Mouse (Mus musculus) kidney, adult 9 months (tissue): ENCODE results near the gene Avil.

Experiments
- DNase-seq: peaks from one replicate; pipeline ENCODE4 v3.0.0; 2022

Gene Avil

DNA sequence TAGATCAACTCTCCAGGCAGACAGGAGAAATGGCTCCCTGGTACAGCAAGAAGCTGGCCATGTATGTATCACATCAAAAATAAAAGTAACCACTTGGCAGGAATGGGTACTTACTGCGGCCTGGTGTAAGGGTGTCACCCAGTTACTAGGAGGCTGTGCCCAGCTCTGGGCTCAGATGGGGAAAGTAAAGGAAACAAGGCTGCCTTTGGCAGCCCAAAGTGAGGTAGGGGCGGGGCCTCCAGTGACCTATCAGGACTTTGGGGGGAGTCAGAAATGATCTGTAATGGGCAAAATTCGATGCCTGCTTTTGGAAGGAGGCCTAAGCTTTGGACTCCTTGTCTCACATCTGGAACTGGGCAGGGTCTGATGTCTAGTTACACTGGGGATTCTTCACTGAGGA is 18.8 kb upstream of the Avil start:
- DNase-seq: peak; percentile 24

DNA sequence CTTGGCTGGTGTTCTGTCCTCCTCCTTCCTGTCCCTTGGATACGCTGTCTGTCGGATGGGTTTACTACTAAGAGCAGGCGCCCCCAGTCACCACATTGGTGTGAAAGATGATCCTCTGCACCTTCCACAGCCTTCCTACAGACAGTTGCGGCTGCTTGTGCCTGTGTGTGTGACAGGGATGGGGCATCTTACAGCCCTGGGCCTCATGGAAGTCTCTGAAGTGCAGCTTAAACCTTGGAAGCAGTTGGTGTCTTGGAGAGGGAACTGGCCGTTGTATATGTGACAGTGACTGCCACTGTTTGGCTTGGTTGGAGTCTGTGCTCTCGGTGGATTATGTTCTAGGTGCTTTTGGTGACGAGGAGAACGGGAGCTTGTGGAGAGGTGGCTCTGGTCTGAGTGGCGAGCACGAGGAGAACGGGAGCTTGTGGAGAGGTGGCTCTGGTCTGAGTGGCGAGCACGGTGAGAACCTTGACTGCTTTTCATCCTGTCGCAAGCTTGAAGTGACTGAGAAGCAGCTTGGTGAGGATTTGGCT is 17.2 kb upstream of the Avil start:
- DNase-seq: no peak

DNA sequence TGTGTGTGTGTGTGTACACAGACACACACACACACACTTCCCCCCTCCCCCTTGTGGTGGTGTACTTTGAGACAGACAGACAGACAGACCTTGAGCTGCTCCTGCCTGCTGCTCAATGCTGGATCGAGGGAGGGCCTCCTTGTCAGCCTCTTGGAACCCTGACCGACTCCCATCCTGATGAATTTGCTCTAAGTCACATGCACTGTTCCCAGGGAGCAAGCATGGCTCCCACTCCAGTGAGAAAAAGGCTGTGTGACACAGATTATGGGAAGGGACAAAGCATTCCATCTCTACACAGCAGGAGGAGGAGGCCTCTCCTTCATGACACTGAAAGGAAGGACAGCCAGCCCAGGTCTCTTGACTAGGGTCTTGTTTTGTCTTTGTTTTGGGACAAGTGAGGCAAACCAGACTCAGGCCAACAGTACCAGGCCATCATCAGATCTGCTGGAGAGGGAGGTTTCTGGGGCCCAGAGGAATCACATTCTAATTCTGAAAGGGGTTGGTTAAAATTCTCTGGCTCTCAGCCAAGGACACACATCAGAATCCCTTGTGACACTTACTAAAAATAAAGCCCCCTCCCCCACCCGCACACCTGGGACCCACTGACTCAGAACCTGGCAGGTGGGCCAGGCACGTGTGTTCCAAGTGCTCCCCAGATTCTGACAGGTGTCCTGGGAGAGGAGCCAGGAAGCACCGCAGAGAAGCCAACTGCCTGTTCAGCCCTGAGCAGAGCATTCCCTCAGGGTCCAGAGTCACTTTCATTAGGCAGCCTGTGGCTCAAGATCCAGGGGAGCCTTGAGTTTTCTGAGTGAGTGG is 16.1 kb upstream of the Avil start:
- DNase-seq: peak; percentile 71

DNA sequence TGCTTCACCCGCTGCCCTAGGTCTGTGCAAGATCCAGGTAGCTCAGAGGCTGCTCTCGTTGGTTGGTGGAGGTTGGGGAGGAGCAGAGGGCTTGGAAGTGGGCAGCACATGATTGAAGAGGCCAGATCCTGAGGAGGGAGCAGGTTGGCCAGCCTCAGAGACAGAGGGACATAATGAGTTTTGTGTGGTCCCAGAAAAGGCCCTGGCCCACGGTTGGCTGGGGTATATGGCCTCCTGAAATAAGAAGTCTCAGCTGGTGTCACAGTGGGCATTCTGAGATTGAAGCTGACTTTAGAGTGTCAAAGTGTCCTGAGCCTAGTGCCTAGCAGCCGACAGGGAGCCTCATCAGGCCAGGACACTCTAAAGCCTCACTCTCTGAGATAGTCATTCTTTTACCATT is 15.4 kb upstream of the Avil start:
- DNase-seq: no peak

DNA sequence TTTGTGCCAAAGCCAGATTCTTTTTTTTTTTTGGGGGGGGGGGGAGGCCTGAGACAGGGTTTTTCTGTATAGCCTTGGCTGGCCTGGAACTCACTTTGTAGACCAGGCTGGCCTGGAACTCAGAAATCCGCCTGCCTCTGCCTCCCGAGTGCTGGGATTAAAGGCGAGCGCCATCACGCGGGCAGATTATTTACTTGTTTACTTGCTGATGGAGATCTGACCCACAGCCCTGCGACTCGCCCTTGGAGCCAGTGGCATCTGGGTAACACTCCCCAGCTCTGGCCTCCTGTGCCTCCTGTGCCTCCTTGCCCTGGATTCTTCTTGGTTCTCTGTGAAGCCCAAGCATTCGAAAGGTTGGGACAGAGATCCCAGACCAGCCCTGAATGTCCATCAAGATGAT is 14.9 kb upstream of the Avil start:
- peak; percentile 31 for DNase-seq

DNA sequence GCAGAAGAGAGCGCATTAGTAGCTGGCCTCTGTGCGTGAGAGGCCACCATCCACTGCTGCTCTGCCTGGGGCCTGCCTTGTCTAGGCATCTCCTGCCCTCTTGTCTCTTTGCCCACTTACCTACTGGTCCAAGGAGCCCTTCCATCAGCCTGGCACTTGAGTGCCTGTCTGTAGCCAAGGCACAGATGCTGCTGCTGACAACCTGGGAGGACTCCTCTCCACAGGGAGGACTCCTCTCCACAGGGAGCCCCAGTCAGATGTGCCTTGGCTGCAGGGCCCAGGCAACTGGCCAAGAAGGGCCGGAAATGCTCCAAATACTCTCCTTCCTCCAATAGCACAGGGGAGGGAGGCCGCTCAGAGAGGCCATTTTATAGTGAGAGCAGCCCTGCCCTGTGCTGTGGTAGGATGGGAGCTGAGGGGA is 14.0 kb upstream of the Avil start:
- peak; percentile 90 for DNase-seq

DNA sequence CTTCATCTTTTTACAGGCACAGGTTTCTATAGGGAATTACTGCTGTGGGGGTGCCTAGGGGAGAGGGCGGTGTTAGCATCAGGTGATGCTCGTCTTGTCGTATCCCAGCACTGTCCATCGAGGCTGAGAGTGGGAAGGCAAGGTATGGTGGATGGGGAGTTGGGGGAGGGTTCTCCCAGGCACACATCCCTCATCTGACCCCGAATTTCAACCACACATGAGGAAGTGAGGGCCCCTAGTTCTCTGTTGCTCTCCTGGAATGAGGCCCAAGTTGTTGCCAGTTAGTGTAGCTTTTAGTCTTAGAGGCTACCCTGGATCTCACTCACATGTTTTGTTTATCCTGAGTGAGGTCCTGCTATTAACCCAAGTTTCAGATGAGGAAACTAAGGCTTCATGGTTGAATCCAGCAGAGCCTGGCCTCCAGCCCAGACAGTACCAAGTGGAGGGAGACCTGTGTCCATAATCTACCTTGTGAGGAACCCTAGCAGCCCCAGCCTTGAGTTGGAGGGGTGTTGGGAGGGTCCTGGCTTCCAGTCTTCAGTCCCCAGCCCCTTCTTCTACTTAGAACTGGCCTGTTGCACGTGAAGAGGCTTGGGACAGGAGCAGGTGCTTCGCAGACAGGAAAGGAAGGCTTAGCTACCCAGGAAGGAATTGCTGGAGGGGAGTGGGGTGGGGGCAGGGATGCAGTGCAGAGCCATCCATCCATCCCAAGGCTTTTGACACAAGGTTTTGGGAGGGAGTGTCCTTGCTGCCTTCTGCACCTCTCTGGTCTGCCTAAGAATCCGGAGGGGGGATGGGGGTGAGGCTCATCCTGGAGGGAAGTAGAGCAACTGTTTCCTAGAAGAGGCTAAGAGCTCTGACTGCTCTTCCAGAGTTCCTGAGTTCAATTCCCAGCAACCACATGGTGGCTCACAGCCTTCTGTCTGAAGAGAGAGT is 13.1 kb upstream of the Avil start:
- no peak for DNase-seq

DNA sequence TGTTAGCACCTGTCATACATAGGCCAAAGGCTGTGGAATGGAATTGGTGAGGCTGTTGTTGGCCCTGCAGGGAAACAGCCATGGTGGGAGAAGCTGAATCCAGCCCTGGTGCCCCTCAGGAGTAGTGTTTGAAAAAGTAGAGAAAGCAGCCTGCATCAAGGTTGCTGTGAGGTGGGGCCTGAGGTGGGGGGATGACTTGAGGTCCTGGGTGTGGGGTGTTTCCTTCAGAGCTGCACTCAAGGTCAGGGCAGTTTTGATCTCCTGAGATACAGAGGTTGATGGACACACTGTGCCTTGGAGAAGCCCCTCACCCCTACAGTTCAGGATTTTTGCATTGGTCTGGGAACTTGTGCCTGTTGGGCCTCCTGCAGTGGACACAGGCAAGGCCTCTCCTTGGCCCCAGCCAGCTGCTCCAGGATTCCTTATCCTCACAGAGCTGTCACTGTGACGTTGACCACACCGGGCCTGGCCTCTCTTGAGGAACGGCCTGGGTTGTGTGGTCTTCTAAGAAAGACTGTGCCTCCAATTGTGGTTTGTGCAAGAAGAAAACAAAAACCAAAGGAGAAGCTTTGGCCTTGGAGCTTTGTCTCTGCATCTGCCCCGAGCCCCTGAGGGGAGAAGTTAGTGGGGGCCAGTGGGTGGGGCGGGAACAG is 11.9 kb upstream of the Avil start:
- DNase-seq: no peak

DNA sequence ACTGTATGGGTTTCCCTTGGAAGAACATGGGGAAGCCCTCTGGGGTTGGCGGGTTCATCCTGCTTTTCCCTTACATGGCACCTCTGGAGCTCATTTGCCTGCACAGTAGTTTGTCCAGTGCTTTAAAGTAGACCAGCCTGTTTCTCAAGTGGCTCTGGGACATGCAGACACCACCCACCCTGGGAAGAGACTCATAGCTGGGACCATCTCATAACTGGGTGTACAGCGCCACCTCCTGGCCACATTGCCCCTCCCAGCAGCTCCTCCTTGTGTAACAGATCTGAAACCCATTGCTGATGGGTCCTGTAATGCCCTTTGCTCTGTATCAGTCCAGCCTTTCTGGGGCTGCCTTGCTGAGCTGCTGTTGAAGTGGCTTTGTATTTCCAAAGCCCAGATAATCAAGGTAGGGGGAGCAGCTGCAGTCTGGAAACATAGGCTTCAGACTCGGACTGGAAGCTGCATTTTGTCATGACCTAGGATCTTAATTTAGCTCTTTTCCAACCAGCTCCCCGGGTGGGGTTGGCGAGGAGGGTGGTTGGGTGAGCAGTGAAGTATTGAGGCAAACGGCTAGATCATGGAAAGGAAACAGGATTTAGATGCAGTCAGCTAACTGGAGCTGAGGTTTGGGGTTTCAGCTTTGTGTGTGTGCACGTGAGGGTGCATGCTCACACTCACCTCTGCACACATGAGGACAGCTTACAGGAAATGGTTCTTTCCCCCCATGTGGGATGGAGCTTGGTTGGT is 10.0 kb upstream of the Avil start:
- DNase-seq: peak; percentile 92

DNA sequence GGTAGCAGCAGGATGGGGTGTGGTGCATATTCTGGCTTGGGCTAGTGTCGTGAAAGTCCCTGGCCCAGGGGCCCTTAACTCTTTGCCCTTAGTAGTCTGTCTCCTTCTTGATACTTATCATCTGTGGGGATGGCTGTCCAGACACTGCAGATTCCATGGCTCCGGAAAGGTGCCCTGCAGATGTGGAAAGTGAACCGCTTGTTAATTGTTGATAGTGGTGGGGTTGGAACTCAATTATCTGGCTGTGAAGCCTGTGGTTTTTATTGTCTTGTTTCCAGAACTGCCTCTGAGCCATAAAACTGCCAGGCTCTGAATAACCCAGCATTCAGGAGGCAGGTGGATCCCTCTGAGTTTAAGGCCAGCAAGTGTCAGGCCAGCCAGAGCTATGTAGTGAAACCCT is 8.8 kb upstream of the Avil start:
- DNase-seq: no peak

DNA sequence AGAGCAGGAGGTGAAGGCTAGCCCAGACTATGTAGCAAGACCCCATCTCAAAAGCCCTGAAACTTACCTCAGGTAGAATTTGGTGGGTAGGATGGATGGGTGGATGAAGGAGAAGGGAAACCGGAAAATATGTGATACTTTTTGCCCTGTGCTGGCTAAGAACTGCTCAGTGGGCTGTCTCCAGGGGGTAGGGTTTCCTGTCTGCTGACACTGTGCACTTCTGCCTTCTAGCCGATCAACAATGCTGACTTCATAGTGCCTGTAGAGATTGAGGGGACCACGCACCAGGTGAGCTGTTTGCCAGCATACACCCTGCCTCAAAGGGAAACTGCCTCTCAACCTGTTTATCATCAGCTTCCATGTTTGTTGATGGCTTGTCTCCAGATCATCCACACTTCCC is 6.9 kb upstream of the Avil start:
- DNase-seq: no peak

DNA sequence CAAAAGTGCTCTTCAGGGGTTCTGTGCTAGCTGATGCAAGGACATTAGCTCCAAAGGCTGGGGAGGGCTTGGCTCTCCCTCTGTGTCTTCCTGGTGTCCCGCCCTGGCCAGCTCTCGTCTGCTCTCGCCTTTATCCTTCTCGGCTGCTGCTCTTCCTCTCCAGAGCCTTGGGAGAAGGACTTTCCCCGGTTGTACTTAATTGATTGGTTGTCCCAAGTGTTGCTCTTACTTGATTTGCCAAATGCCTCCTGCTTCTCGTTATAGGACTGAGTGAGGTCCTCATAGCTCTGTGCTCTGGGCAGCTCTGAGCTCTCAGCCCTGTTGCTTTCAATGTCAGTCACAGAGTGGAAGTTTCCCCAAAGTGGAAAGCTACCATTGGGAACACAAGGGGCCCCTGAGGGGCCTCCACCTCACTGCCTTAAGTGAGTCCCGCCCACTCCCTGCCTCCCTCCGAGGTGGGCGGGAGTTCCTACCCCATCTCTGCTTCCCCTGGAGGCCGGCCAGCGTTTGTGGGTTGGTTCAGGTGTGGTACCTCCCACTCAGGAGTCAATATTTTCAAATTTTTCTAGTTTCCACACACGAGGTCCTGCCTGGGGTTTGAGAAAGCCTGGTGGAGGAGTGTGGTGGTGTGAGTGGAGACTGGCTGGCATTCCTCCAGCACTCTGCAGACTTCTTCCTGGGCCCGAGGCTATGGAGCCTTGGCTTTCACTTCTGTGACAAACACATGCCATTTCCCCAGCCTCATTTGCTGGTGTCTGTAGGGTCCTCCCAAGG is 3.0 kb upstream of the Avil start:
- DNase-seq: peak; percentile 32

DNA sequence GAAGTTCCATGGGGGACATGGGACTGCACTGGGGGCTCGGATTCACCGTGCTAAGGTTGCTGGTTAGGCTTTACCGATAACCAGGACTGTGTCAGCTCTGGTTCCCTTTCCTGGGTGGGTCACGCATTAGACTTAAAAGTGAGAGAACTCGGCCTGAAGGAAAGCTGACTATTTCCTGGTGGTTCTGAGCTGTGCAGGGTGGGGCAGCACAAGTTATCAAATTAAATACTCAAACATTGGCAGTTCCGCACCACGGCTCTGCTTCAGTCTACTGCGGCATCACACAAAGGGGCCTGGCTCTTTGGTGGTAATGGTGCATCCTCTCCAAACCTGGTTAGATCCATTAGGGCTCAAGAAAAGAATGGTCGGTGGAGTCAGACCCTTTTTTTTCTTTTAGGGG is 788 bp downstream of the Avil start:
- no peak for DNase-seq

DNA sequence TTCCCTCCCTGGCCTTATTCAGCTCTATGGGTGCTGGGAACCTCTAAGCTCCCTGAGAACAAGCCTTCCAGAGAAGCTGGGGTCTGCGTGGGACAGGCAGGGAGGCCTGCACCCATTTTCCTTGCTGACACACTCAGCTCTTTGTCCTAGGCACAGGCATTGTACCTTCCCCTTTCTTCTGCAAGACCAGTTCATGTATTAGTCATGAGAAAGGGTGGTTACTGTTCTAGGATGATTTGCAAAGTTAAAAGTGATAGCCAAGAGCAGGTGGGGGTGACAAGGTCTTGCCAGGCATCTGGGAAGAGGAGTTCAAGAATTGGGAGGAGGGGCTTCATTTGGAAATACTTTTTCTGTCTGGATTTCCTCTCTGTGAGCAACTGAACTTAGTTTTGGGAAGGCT is 1.5 kb downstream of the Avil start:
- DNase-seq: no peak

DNA sequence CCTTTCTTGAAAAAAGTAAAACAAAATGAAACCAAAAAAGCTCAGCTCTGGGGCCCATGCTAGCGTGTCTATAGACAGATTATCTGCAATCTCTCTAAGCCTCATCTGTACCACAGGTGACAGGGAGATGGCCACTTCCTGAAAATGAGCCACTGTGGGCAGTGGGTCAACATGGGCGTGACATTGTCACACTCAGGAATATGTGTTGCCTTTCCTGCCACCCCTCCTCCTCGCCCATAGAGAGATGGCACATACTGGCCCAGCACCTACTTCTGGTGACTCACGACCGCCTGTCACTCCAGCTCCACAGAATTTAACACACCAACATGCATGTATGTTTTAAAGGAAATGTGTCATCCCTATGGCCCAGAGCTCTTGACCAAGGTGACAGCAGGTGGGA is 2.3 kb downstream of the Avil start:
- DNase-seq: no peak

DNA sequence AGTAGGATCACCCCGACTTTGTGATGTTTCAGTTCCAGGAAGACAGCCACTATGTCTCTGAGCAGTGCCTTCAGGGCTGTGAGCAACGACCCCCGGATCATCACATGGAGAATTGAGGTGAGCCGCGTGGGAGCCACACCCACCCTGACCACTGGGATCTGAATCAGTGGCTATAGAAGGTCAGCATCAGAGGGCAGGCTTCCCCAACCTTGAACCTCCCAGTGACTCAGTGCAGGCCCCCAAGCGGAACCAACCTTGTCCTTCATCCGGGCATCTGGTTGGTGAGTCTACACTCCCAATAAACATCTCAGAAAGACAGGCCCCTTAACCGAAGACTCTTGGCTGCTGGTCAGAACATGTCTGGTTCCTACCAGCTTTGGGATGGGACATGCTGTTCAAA is 2.8 kb downstream of the Avil start:
- DNase-seq: no peak

DNA sequence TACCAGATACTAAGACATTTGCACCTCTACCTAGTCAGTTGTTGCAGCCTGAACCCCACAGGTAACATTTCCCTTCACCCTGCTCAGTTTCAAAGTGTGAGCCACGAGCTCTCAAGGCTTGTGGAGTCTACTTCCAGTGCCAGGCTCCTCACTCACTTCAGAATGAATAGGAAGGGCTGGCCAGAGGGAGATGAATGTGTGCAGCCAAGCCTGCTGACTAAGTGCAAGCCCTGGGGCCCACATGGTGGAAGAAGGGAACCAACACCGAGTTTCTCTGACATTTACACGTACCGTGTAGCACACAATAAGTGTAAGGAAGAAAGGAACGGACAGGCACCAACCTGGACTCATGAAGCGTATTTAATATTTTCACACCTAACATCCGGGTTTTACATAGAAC is 3.3 kb downstream of the Avil start:
- no peak for DNase-seq

DNA sequence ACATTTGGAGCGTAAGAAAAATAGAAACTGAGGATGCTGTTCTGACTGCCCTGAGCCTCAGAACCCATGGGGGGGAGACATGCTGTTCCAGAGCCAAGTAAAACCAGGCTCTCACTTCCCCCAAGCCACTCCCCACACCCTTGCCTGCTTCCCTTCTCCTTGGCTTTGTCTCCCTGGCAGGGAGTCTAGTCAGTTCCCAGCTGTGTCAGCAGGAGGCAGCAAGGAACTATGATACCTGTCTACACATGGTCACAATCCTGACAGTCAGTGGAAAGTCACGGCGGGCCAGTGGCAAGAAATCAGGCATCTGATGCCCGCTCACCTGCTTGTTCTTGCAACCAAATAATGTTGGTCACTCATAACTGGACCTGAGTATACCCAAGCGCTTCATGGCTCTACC is 16.0 kb downstream of the Avil start:
- peak; percentile 73 for DNase-seq

DNA sequence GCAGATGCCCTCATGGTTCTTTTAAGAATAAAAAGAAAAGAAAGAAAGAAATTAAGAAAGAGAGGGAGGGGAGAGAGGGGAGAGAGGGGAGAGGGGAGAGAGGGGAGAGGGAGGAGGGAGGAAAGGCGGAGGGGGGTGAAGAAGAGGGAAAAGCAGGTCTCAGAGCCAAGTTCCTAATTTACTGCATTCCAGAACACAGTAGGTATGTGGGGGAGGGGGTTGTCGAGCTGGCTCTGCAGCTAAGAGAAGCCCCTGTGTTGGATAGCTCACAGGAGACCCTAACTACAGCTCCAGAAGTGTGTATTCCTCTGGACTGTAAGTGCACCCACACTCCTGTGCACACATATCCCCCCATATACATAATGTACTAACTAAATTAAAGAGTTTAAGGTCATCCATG is 16.6 kb downstream of the Avil start:
- DNase-seq: no peak

DNA sequence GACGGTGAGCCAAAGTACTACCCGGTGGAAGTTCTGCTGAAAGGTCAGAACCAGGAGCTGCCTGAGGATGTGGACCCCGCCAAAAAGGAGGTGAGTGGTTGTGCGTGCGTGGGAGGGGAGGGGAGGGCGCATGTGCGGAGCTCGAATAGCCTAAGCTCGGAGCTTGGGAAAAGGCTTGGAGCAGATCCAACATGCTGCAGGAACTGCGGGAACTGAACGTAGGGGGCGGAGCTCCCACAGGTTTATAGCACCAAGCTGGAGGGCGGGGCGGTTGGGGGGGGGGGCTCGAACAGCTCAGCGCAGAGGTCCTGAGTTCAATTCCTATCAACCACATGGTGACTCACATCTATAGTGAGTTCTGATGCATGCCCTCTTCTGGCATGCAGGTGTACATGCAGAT is 17.9 kb downstream of the Avil start:
- no peak for DNase-seq
